Mouse (Mus musculus) embryo, embryonic 10 days (tissue): ENCODE data around the gene Lrrc42.

Experiments used
- DNase-seq: peaks from one replicate; pipeline ENCODE4 v3.0.0-alpha.2; 2015; ENCODE audit warnings: low spot score

Lrrc42 gene

GRCm38 (mm10) chr4:107253125-107254091 is at the start of gene Lrrc42, which contains the start of gene Hspb11:
Gene Lrrc42 (minus strand): TSS chr4:107253532.
Gene Hspb11 (plus strand): TSS chr4:107253593.
- peak; percentile 92 for DNase-seq

GRCm38 (mm10) chr4:107302832-107303231 is 49.5 kb upstream of the Lrrc42 start:
- no peak for DNase-seq

GRCm38 (mm10) chr4:107302221-107302620 is 48.9 kb upstream of the Lrrc42 start:
- no peak for DNase-seq

- no peak for DNase-seq
Measured at GRCm38 (mm10) chr4:107300902-107301555, 47.7 kb upstream of the Lrrc42 start.

GRCm38 (mm10) chr4:107300371-107300770 is 47.0 kb upstream of the Lrrc42 start:
- DNase-seq = no peak

GRCm38 (mm10) chr4:107299779-107300340 is 46.5 kb upstream of the Lrrc42 start:
- DNase-seq = no peak

GRCm38 (mm10) chr4:107298071-107298606 is 44.8 kb upstream of the Lrrc42 start:
- no peak for DNase-seq

- no peak for DNase-seq
Measured at GRCm38 (mm10) chr4:107292273-107292662, 38.9 kb upstream of the Lrrc42 start.

- no peak for DNase-seq
Measured at GRCm38 (mm10) chr4:107291611-107292272, 38.4 kb upstream of the Lrrc42 start.

- DNase-seq = no peak
Measured at GRCm38 (mm10) chr4:107287517-107287916, 34.2 kb upstream of the Lrrc42 start.

GRCm38 (mm10) chr4:107286386-107286785 is 33.1 kb upstream of the Lrrc42 start:
- DNase-seq = no peak

- no peak for DNase-seq
Measured at GRCm38 (mm10) chr4:107285446-107286200, 32.3 kb upstream of the Lrrc42 start.

GRCm38 (mm10) chr4:107280843-107281475 is 27.6 kb upstream of the Lrrc42 start:
- no peak for DNase-seq

- DNase-seq = peak; percentile 48
Measured at GRCm38 (mm10) chr4:107278188-107278707, 24.9 kb upstream of the Lrrc42 start.

GRCm38 (mm10) chr4:107274511-107274910 is 21.2 kb upstream of the Lrrc42 start:
- DNase-seq = no peak

- DNase-seq = no peak
Measured at GRCm38 (mm10) chr4:107273683-107274082, 20.4 kb upstream of the Lrrc42 start.

GRCm38 (mm10) chr4:107260001-107260400 is 6.7 kb upstream of the Lrrc42 start:
- DNase-seq = no peak

GRCm38 (mm10) chr4:107254414-107254813 is 1.1 kb upstream of the Lrrc42 start:
- DNase-seq = no peak

GRCm38 (mm10) chr4:107252522-107252921 is 810 bp downstream of the Lrrc42 start:
- peak; percentile 11 for DNase-seq

GRCm38 (mm10) chr4:107250494-107250893 is 2.8 kb downstream of the Lrrc42 start:
- DNase-seq = peak; percentile 83
